Mouse (Mus musculus) midbrain, embryonic 10.5 days (tissue): ENCODE results near the gene Rdh13. TPM values are rescaled to one million over a fixed set of nuclear protein-coding genes. Genes with fewer than 3 reads are reported as not detected.
"Not testable (repeated sequence)": the region's sequence is repeated elsewhere in the genome, so short reads cannot be mapped to it uniquely, and the experiment has no call there.

Experiments
- DNase-seq: peaks from one replicate; pipeline ENCODE4 v3.0.0-alpha.2; 2017; ENCODE audit warnings: low spot score
- H3K27ac ChIP-seq: fragments of 300-500 bp; sonication (generic); replicated peaks from 2 replicates; pipeline ENCODE4 v1.5.1; 2016; ENCODE audit warnings: mild to moderate bottlenecking
- H3K27me3 ChIP-seq: fragments of 300-500 bp; sonication (generic); 2 replicates; pipeline ENCODE4 v1.6.1; 2016; ENCODE audit warnings: low read depth, mild to moderate bottlenecking; ENCODE audit not compliant: poor library complexity, severe bottlenecking
- H3K36me3 ChIP-seq: fragments of 300-500 bp; sonication (generic); 2 replicates; pipeline ENCODE4 v1.6.1; 2016; ENCODE audit warnings: mild to moderate bottlenecking, moderate library complexity
- H3K4me1 ChIP-seq: fragments of 300-500 bp; sonication (generic); 2 replicates; pipeline ENCODE4 v1.6.1; 2016
- H3K4me3 ChIP-seq: fragments of 300-500 bp; sonication (generic); 2 replicates; pipeline ENCODE4 v1.5.1; 2016; ENCODE audit warnings: mild to moderate bottlenecking, moderate library complexity
- H3K9me3 ChIP-seq: fragments of 300-500 bp; sonication (generic); replicated peaks from 2 replicates; pipeline ENCODE4 v1.6.1; 2016; ENCODE audit warnings: mild to moderate bottlenecking
- WGBS: fragments of 180-500 bp; shearing (Covaris S2); methylation state at CpG from one replicate; pipeline ENCODE4 v1.1.7; 2016; 5-methylcytosine and 5-hydroxymethylcytosine counted together
- microRNA-seq: library from miRNA; unstranded; fragments of <30 nt; microRNA quantifications from one replicate; pipeline ENCODE4, GENCODE M21; 2017
- polyA plus RNA-seq: library from polyadenylated mRNA; unstranded; fragments of >200 nt; fragmentation: Nextera tagmentation; extraction: Ambion mirVana; gene quantifications from 2 replicates; pipeline ENCODE4 v1.2.1, GENCODE M21; 2016

The Rdh13 gene
- polyA plus RNA-seq, 1 experiment from 2014 or later: 35.8 TPM

GRCm38 (mm10) chr7:4427161-4427912 lies 18.1 kb downstream of the Rdh13 start:
- WGBS: 77% methylated on average over 7 of the region's 7 CpGs
- Histone ChIP-seq H3K36me3 (peaks cover 80% of the 10 kb centered on the region), H3K9me3 (0 out of 2 replicates have a peak, but pooled peaks cover 3% of the 10 kb centered on the region)

GRCm38 (mm10) chr7:4420230-4420629 lies 25.2 kb downstream of the Rdh13 start:
- no peak overlapping the region for H3K27ac ChIP-seq
- H3K9me3 ChIP-seq: no peaks in the 10 kb centered on the region
- H3K4me1 ChIP-seq: no peaks in the 10 kb centered on the region
- H3K36me3 ChIP-seq: peaks cover 13% of the 10 kb centered on the region
- no peaks in the 10 kb centered on the region for H3K27me3 ChIP-seq
- no peak for DNase-seq
- 73% methylated on average over 4 of the region's 4 CpGs for WGBS
- H3K4me3 ChIP-seq: no peak overlapping the region

More at GRCm38 (mm10) chr7:4427161-4427912, 18.1 kb downstream of the Rdh13 start:
- Histone ChIP-seq H3K27ac (no peak overlapping the region), H3K4me3 (no peak overlapping the region), H3K27me3 (no peaks in the 10 kb centered on the region), H3K4me1 (no peaks in the 10 kb centered on the region)
- peak; percentile 81 for DNase-seq

GRCm38 (mm10) chr7:4419681-4420080 lies 25.8 kb downstream of the Rdh13 start:
- no peaks in the 10 kb centered on the region for H3K9me3 ChIP-seq
- peaks cover 9% of the 10 kb centered on the region for H3K36me3 ChIP-seq
- H3K27ac ChIP-seq: no peak overlapping the region
- no peak overlapping the region for H3K4me3 ChIP-seq
- DNase-seq: no peak
- H3K27me3 ChIP-seq: no peaks in the 10 kb centered on the region
- no peaks in the 10 kb centered on the region for H3K4me1 ChIP-seq
- WGBS: 83% methylated on average over 6 of the region's 6 CpGs

- H3K4me3 ChIP-seq, H3K4me1 ChIP-seq, H3K36me3 ChIP-seq, H3K27me3 ChIP-seq, H3K27ac ChIP-seq, DNase-seq: not testable (repeated sequence)
- peaks cover 13% of the 10 kb centered on the region; the same call in 1 of the 2 replicates for H3K9me3 ChIP-seq
- WGBS: 97% methylated on average over 15 of the region's 15 CpGs
Measured at GRCm38 (mm10) chr7:4412406-4412805, 33.0 kb downstream of the Rdh13 start.

GRCm38 (mm10) chr7:4397730-4398129 lies 47.7 kb downstream of the Rdh13 start, which contains the start of gene Gp6:
TSS of gene Gp6 (minus strand) at chr7:4397744.
- no peaks in the 10 kb centered on the region for H3K4me1 ChIP-seq
- no peaks in the 10 kb centered on the region for H3K36me3 ChIP-seq
- no peak within 1 kb of the TSS for H3K27ac ChIP-seq
- no peak within 1 kb of the TSS for H3K4me3 ChIP-seq
- H3K9me3 ChIP-seq: 0 out of 2 replicates have a peak, but pooled peaks cover 5% of the 10 kb centered on the region
- no peaks in the 10 kb centered on the region for H3K27me3 ChIP-seq
- 77% methylated on average over 1 of the region's 1 CpGs for WGBS
- no peak for DNase-seq

Small RNA genes lying within 50 kb of the gene (microRNA-seq; reads per million reads assigned to microRNA genes)
- not detected for gene Gm24605
- gene Gm24752: not detected
- not detected for gene Gm25349

Other genes with a start within 250 kb of the Rdh13 start
- not detected in 2 replicates for gene Lilra5, start 207.9 kb downstream of the Rdh13 start, polyA plus RNA-seq
- gene Ncr1, start 107.9 kb downstream of the Rdh13 start, polyA plus RNA-seq: not detected in 2 replicates
- gene Gp6, start 47.9 kb downstream of the Rdh13 start, polyA plus RNA-seq: 0.21 and 0.25 TPM in 2 replicates
- gene Eps8l1, start 15.0 kb upstream of the Rdh13 start, polyA plus RNA-seq: 2.9 and 3.4 TPM in 2 replicates
- gene Ppp1r12c, start 56.0 kb upstream of the Rdh13 start, polyA plus RNA-seq: 33.5 and 40.4 TPM in 2 replicates
- gene Tnnt1, start 70.7 kb upstream of the Rdh13 start, polyA plus RNA-seq: 4.7 and 6.0 TPM in 2 replicates
- gene Tnni3, start 78.6 kb upstream of the Rdh13 start, polyA plus RNA-seq: 2.0 and 2.3 TPM in 2 replicates
- gene Dnaaf3, start 86.8 kb upstream of the Rdh13 start, polyA plus RNA-seq: 1.8 and 2.2 TPM in 2 replicates
- 5.0 and 9.8 TPM in 2 replicates for gene Syt5, start 101.9 kb upstream of the Rdh13 start, polyA plus RNA-seq
- not detected in 2 replicates for gene Ptprh, start 158.4 kb upstream of the Rdh13 start, polyA plus RNA-seq
- 1.8 and 2.8 TPM in 2 replicates for gene Tmem86b, start 185.8 kb upstream of the Rdh13 start, polyA plus RNA-seq
- 9.2 and 9.8 TPM in 2 replicates for gene Ppp6r1, start 213.4 kb upstream of the Rdh13 start, polyA plus RNA-seq
- 132 and 142 TPM in 2 replicates for gene Hspbp1, start 239.4 kb upstream of the Rdh13 start, polyA plus RNA-seq
- 1.7 and 2.3 TPM in 2 replicates for gene Brsk1, start 245.0 kb upstream of the Rdh13 start, polyA plus RNA-seq